Mouse (Mus musculus) forebrain, embryonic 16.5 days (tissue): ENCODE measurements at regions not wholly inside any gene's neighbourhood (a gene's known extent, or its start where the extent isn't known, plus 50 kb on each side); places are given as distances from the start of the nearest gene placed in this dataset.

Source experiments
- ATAC-seq: fragments of 200-750 bp; cut with Nextera tagmentation; 2 replicates; pipeline ENCODE4 v1.8.0; 2017; ENCODE audit warnings: mild to moderate bottlenecking, moderate library complexity
- H3K27ac ChIP-seq: fragments of 300-500 bp; sonication (generic); 2 replicates; pipeline ENCODE4 v1.5.1; 2014; ENCODE audit warnings: low read length, control low read depth
- H3K27me3 ChIP-seq: fragments of 300-500 bp; sonication (generic); replicated peaks from 2 replicates; pipeline ENCODE4 v1.6.1; 2014; ENCODE audit warnings: low read length; ENCODE audit not compliant: control insufficient read depth, insufficient read depth
- H3K36me3 ChIP-seq: fragments of 300-500 bp; sonication (generic); 2 replicates; pipeline ENCODE4 v1.6.1; 2014; ENCODE audit not compliant: control insufficient read depth, insufficient read depth
- H3K4me1 ChIP-seq: fragments of 300-500 bp; sonication (generic); replicated peaks from 2 replicates; pipeline ENCODE4 v1.6.1; 2014; ENCODE audit warnings: low read length; ENCODE audit not compliant: control insufficient read depth, insufficient read depth
- H3K4me2 ChIP-seq: fragments of 300-500 bp; sonication (generic); 2 replicates; pipeline ENCODE4 v1.6.1; 2014; ENCODE audit warnings: mild to moderate bottlenecking, low read length, control low read depth
- H3K4me3 ChIP-seq: fragments of 300-500 bp; sonication (generic); replicated peaks from 2 replicates; pipeline ENCODE4 v1.5.1; 2014; ENCODE audit warnings: mild to moderate bottlenecking, low read length, control low read depth
- H3K9ac ChIP-seq: fragments of 300-500 bp; sonication (generic); replicated peaks from 2 replicates; pipeline ENCODE4 v1.6.1; 2014; ENCODE audit warnings: low read depth, low read length, control low read depth
- H3K9me3 ChIP-seq: fragments of 300-500 bp; sonication (generic); 2 replicates; pipeline ENCODE4 v1.6.1; 2016; ENCODE audit warnings: low read length; ENCODE audit not compliant: control insufficient read depth
- WGBS: fragments of 180-500 bp; shearing (Covaris S2); extraction: QIAGEN DNeasy Blood & Tissue Kit; methylation state at CpG from one replicate; pipeline ENCODE4 v1.1.7; 2014; 5-methylcytosine and 5-hydroxymethylcytosine counted together

- H3K27ac ChIP-seq: no peak overlapping the region
- no peak overlapping the region for H3K4me2 ChIP-seq
- H3K36me3 ChIP-seq: no peaks in the 10 kb centered on the region
- 12% methylated on average over 6 of the region's 6 CpGs for WGBS
- H3K4me3 ChIP-seq: no peak overlapping the region
- peaks cover 14% of the 10 kb centered on the region for H3K4me1 ChIP-seq
- H3K9ac ChIP-seq: no peak overlapping the region
- H3K9me3 ChIP-seq: no peaks in the 10 kb centered on the region
- H3K27me3 ChIP-seq: no peaks in the 10 kb centered on the region
- peak; percentile 69 for ATAC-seq
Observed at GRCm38 (mm10) chr1:185834171-185834570, 282.9 kb downstream of the Lyplal1 start.

DNA sequence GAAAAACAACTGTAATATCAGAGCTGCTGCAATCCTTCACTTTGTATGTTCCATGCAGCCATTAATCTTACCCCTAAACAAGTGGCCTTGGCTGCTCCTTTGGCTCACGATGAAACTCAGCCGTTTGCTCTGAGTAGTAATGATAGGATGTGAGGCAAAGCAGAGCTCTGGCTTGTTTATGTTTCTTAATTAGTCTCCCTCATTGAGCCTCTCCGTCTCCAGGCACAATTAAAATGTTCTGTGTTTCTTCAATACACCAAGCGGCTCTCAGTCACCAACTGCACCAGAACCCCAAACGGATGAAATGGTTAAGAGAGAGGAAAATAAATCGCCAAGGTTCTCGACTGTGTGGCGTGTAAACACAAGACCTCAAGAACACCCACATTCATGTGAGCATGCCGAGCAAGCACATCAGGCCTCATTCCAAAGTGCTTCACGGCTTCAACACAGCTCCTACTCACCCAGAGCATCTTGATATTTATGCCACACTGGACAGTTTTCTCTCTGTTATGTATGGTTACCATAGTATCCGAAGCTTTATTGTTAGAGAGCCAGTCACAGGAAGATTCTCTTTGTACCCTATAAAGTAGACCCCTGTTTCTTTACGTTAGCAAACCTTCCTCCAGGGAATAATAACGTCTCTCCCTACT lies 280.4 kb downstream of the Lyplal1 start:
- H3K27ac ChIP-seq: no peak overlapping the region
- no peaks in the 10 kb centered on the region for H3K9me3 ChIP-seq
- peaks cover 14% of the 10 kb centered on the region for H3K4me1 ChIP-seq
- WGBS: 34% methylated on average over 13 of the region's 13 CpGs
- no peaks in the 10 kb centered on the region for H3K27me3 ChIP-seq
- no peak for ATAC-seq
- no peaks in the 10 kb centered on the region for H3K36me3 ChIP-seq
- no peak overlapping the region for H3K4me2 ChIP-seq
- H3K9ac ChIP-seq: no peak overlapping the region
- no peak overlapping the region for H3K4me3 ChIP-seq

GRCm38 (mm10) chr1:185842481-185842880 lies 274.6 kb downstream of the Lyplal1 start:
- Histone ChIP-seq H3K4me1 (no peaks in the 10 kb centered on the region), H3K4me2 (no peak overlapping the region), H3K27me3 (no peaks in the 10 kb centered on the region), H3K4me3 (no peak overlapping the region), H3K36me3 (no peaks in the 10 kb centered on the region), H3K27ac (no peak overlapping the region), H3K9ac (no peak overlapping the region), H3K9me3 (no peaks in the 10 kb centered on the region)
- no peak for ATAC-seq
- 91% methylated on average over 12 of the region's 12 CpGs for WGBS

GRCm38 (mm10) chr1:185847161-185847560 lies 269.9 kb downstream of the Lyplal1 start:
- no peak overlapping the region for H3K27ac ChIP-seq
- no peaks in the 10 kb centered on the region for H3K36me3 ChIP-seq
- H3K27me3 ChIP-seq: no peaks in the 10 kb centered on the region
- H3K9me3 ChIP-seq: no peaks in the 10 kb centered on the region
- no peak overlapping the region for H3K4me3 ChIP-seq
- WGBS: 76% methylated on average over 6 of the region's 6 CpGs
- no peaks in the 10 kb centered on the region for H3K4me1 ChIP-seq
- no peak overlapping the region for H3K4me2 ChIP-seq
- H3K9ac ChIP-seq: no peak overlapping the region
- no peak for ATAC-seq

DNA sequence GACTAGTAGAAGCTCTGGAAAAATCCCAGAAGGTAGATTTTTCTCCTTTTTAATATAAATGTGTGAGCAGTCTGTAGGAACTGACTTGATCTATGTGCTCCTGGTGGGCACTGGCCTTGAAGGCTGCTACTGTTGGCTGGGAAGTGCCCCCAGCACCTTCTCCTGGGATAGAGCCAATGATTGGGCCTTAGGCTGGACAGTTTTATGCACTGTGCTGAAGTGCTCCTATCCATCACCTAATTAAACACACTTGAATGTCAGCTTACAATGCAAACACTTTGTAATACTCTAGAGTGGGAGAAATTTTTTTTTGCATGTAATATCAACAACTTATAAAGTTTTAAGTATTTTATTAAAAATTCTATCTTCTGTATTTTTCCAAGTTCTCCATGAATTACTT lies 266.5 kb downstream of the Lyplal1 start:
- Histone ChIP-seq H3K4me2 (no peak overlapping the region), H3K27ac (no peak overlapping the region), H3K4me1 (no peaks in the 10 kb centered on the region), H3K27me3 (no peaks in the 10 kb centered on the region), H3K9ac (no peak overlapping the region), H3K9me3 (no peaks in the 10 kb centered on the region), H3K4me3 (no peak overlapping the region), H3K36me3 (no peaks in the 10 kb centered on the region)
- ATAC-seq: no peak

DNA sequence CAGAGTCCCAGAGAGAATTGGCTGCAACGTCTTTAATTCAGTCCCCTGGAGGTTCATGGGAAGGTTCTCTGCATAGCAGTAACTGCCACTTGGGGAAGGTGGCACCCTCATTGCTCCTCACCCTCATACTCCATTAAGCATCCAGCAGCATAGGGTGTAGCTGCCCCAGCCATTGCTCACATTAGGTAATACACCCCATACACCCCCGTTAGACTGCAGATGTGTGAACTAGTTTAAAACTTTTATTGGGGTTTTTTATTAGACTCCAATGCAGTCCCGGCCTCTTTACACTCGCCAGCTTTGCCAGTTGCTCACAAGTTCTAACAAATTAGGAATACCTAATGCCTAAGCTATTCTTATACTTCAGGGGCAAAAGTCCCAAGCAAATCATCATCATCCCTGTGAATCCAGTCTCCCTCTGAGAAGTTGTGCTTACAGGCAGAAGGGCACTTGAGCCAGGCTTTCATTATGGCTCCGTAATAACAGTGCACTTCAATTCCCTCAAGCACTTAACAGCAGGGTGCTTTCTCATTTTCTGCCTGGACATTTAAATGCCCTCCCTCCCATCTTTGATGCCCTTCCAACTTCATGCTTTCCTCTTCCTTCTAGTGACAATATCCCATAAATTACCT lies 265.7 kb downstream of the Lyplal1 start:
- Histone ChIP-seq H3K27ac (no peak overlapping the region), H3K4me3 (no peak overlapping the region), H3K4me1 (no peaks in the 10 kb centered on the region), H3K36me3 (no peaks in the 10 kb centered on the region), H3K27me3 (no peaks in the 10 kb centered on the region), H3K4me2 (no peak overlapping the region), H3K9ac (no peak overlapping the region), H3K9me3 (no peaks in the 10 kb centered on the region)
- no peak for ATAC-seq
- WGBS: 40% methylated on average over 5 of the region's 5 CpGs

DNA sequence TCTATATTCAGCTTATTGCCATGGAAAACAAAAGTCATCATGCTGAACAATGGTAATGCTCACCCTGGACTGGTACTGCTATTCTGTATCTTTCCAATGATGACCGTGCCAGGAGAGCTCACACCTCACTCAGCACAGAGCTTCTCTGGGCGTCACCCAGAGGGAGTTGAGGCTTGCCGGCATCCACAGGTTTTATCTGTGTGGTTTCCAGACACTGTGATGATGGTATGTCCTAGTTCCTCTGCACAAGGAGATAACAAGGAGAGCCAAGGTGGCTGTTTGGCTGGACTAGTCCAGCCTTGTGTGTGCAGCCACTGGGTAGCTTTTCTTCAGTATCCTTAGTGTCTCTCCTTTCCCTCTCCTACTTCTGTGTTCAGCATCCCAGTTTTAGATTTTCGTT lies 255.4 kb downstream of the Lyplal1 start:
- no peak overlapping the region for H3K27ac ChIP-seq
- WGBS: 88% methylated on average over 4 of the region's 4 CpGs
- no peaks in the 10 kb centered on the region for H3K4me1 ChIP-seq
- H3K4me2 ChIP-seq: no peak overlapping the region
- H3K36me3 ChIP-seq: no peaks in the 10 kb centered on the region
- ATAC-seq: no peak
- no peak overlapping the region for H3K4me3 ChIP-seq
- H3K27me3 ChIP-seq: no peaks in the 10 kb centered on the region
- H3K9ac ChIP-seq: no peak overlapping the region
- H3K9me3 ChIP-seq: no peaks in the 10 kb centered on the region

DNA sequence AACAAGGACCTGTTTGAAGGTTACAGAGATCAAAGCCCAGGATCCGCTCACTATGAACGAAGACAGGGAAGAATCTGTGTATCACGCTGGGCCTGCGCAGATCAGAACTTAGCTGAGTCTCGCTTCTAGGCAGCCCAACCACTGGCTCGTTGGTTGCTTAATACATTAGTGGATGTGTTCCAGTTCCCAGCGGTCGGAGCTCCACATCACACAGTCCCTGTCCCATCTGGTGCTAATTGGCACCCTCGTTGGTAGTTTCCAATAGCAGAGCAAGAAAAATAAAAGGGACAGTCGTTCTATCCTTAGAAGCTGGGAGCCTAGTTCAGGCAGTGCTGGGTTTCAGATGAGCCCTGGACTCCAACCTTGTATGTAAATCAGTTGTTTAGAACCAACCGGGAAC lies 251.2 kb downstream of the Lyplal1 start:
- no peak overlapping the region for H3K4me3 ChIP-seq
- H3K9me3 ChIP-seq: no peaks in the 10 kb centered on the region
- WGBS: 77% methylated on average over 11 of the region's 11 CpGs
- ATAC-seq: no peak
- H3K36me3 ChIP-seq: no peaks in the 10 kb centered on the region
- H3K9ac ChIP-seq: no peak overlapping the region
- no peaks in the 10 kb centered on the region for H3K4me1 ChIP-seq
- H3K27me3 ChIP-seq: no peaks in the 10 kb centered on the region
- H3K4me2 ChIP-seq: no peak overlapping the region
- H3K27ac ChIP-seq: no peak overlapping the region

DNA sequence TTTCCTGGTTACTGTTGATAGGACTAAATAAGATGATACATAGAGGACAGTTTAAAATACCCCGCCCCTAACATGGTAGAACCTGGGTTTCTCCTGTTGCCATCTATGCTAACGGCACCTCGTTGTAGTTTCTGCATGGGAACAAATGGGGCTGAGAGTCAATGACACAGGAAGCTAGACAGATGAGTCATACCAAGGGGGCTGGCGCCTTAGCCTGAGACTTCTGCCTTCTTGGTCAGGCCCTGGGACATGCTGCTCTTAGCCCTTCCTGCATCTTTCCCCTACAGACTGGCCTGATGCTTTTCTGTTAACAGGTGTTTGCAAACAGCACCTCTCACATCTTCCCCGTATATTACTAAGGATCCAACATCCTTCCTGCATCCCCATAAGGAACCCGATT lies 250.5 kb downstream of the Lyplal1 start:
- Histone ChIP-seq H3K36me3 (no peaks in the 10 kb centered on the region), H3K4me1 (no peaks in the 10 kb centered on the region), H3K4me3 (no peak overlapping the region), H3K4me2 (no peak overlapping the region), H3K27ac (no peak overlapping the region), H3K27me3 (no peaks in the 10 kb centered on the region), H3K9me3 (no peaks in the 10 kb centered on the region), H3K9ac (no peak overlapping the region)
- ATAC-seq: no peak
- WGBS: 96% methylated on average over 6 of the region's 6 CpGs

DNA sequence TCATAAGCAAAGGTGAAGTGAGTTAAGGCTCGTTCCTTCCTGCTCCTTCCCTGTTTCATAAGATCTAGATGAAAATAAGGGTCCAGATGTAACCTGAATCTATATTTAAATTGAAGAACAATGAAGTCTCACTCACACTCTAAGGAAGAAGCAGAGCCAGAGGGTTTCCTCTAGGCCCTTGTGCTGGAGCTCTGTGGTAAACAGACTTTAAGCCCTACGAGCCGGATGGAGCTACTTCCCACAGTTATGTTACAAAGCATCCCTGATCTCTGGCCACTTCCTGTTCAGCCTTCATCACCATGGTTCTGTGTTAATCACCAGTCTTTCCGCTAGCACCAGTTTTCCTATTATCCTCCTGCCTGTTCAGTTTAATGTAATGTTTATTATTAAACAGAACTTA lies 250.1 kb downstream of the Lyplal1 start:
- Histone ChIP-seq H3K36me3 (no peaks in the 10 kb centered on the region), H3K9ac (no peak overlapping the region), H3K4me3 (no peak overlapping the region), H3K4me1 (no peaks in the 10 kb centered on the region), H3K27ac (no peak overlapping the region), H3K9me3 (no peaks in the 10 kb centered on the region), H3K27me3 (no peaks in the 10 kb centered on the region), H3K4me2 (no peak overlapping the region)
- WGBS: 86% methylated on average over 4 of the region's 4 CpGs
- ATAC-seq: no peak
